Mouse (Mus musculus) limb, embryonic 12.5 days (tissue): ENCODE data around the gene Rpl41. TPM values are rescaled to one million over a fixed set of nuclear protein-coding genes. Genes with fewer than 3 reads are reported as not detected.

Source experiments
- microRNA-seq: library from miRNA; unstranded; fragments of <30 nt; microRNA quantifications from one replicate; pipeline ENCODE4, GENCODE M21; 2017
- polyA plus RNA-seq: library from polyadenylated mRNA; unstranded; fragments of >200 nt; fragmentation: Nextera tagmentation; extraction: Ambion mirVana; gene quantifications from 2 replicates; pipeline ENCODE4 v1.2.1, GENCODE M21; 2016

The Rpl41 gene
- polyA plus RNA-seq, 1 experiment from 2014 or later = 3,599 TPM

Small RNA genes lying within 50 kb of the gene (microRNA-seq; reads per million reads assigned to microRNA genes)
- gene Gm47275 = not detected
- not detected for gene Mir6916
- gene Mir6917 = not detected

Other genes starting within 250 kb of the Rpl41 start
- 42.3 and 42.5 TPM in 2 replicates for gene Pan2, start 246.0 kb downstream of the Rpl41 start, polyA plus RNA-seq
- 351 and 359 TPM in 2 replicates for gene Cnpy2, start 226.8 kb downstream of the Rpl41 start, polyA plus RNA-seq
- gene Cs, start 211.6 kb downstream of the Rpl41 start, polyA plus RNA-seq = 178 and 181 TPM in 2 replicates
- gene Coq10a, start 180.3 kb downstream of the Rpl41 start, polyA plus RNA-seq = 15.5 and 15.8 TPM in 2 replicates
- gene Ankrd52, start 172.2 kb downstream of the Rpl41 start, polyA plus RNA-seq = 13.5 and 14.8 TPM in 2 replicates
- not detected in 2 replicates for gene Slc39a5, start 148.1 kb downstream of the Rpl41 start, polyA plus RNA-seq
- gene Nabp2, start 137.8 kb downstream of the Rpl41 start, polyA plus RNA-seq = 65.1 and 65.2 TPM in 2 replicates
- 42.5 TPM in 2 replicates for gene Rnf41, start 137.6 kb downstream of the Rpl41 start, polyA plus RNA-seq
- 105 and 120 TPM in 2 replicates for gene Smarcc2, start 90.1 kb downstream of the Rpl41 start, polyA plus RNA-seq
- gene Myl6, start 55.2 kb downstream of the Rpl41 start, polyA plus RNA-seq = 827 and 868 TPM in 2 replicates
- 3.2 and 3.4 TPM in 2 replicates for gene Myl6b, start 50.6 kb downstream of the Rpl41 start, polyA plus RNA-seq
- gene Esyt1, start 23.4 kb downstream of the Rpl41 start, polyA plus RNA-seq = 18.5 and 19.9 TPM in 2 replicates
- gene Zc3h10, start 1.5 kb downstream of the Rpl41 start, polyA plus RNA-seq = 18.1 and 21.4 TPM in 2 replicates
- 199 and 206 TPM in 2 replicates for gene Pa2g4, start 16.7 kb upstream of the Rpl41 start, polyA plus RNA-seq
- 15.4 and 16.6 TPM in 2 replicates for gene Erbb3, start 40.3 kb upstream of the Rpl41 start, polyA plus RNA-seq
- gene Rps26, start 77.4 kb upstream of the Rpl41 start, polyA plus RNA-seq = 753 and 757 TPM in 2 replicates
- 3.4 and 4.0 TPM in 2 replicates for gene Ikzf4, start 96.7 kb upstream of the Rpl41 start, polyA plus RNA-seq
- gene Suox, start 124.8 kb upstream of the Rpl41 start, polyA plus RNA-seq = 14.7 and 16.7 TPM in 2 replicates
- gene Rab5b, start 147.0 kb upstream of the Rpl41 start, polyA plus RNA-seq = 72.7 and 78.2 TPM in 2 replicates
- gene Pmel, start 154.9 kb upstream of the Rpl41 start, polyA plus RNA-seq = 0.71 and 1.2 TPM in 2 replicates
- 147 and 161 TPM in 2 replicates for gene Cdk2, start 155.7 kb upstream of the Rpl41 start, polyA plus RNA-seq
- 8.4 and 8.9 TPM in 2 replicates for gene Dgka, start 195.6 kb upstream of the Rpl41 start, polyA plus RNA-seq
- gene Pym1, start 198.6 kb upstream of the Rpl41 start, polyA plus RNA-seq = 54.2 and 55.2 TPM in 2 replicates
- gene Mmp19, start 241.6 kb upstream of the Rpl41 start, polyA plus RNA-seq = 0.36 and 0.50 TPM in 2 replicates